Mouse (Mus musculus) olfactory bulb, adult 2 months (tissue): ENCODE results near the gene Gpr119. TPM values are rescaled to one million over a fixed set of nuclear protein-coding genes. Genes with fewer than 3 reads are reported as not detected.

Source experiments
- H3K27ac ChIP-seq: fragments of 200-500 bp; 2 replicates; pipeline ENCODE4 v1.5.1; 2012; ENCODE audit warnings: low read depth, low read length; ENCODE audit not compliant: insufficient read depth
- H3K4me1 ChIP-seq: fragments of 200-500 bp; 2 replicates; pipeline ENCODE4 v1.6.1; 2012; ENCODE audit warnings: low read length; ENCODE audit not compliant: control insufficient read depth, insufficient read depth
- H3K4me3 ChIP-seq: fragments of 200-500 bp; 2 replicates; pipeline ENCODE4 v1.5.1; 2012; ENCODE audit warnings: mild to moderate bottlenecking, low read depth, low read length, moderate library complexity; ENCODE audit not compliant: insufficient read depth
- CTCF ChIP-seq: fragments of 200-500 bp; IDR thresholded peaks from 2 replicates; pipeline ENCODE4 v1.5.1; 2012; ENCODE audit warnings: low read depth, mild to moderate bottlenecking, low read length, moderate library complexity; ENCODE audit not compliant: insufficient read depth
- POLR2A ChIP-seq: fragments of 200-500 bp; IDR thresholded peaks from 2 replicates; pipeline ENCODE4 v1.6.1; 2012; ENCODE audit warnings: mild to moderate bottlenecking, low read depth, low read length, moderate library complexity; ENCODE audit not compliant: insufficient read depth
- WGBS: fragments of 180-500 bp; shearing (Covaris S2); methylation state at CpG from one replicate; pipeline ENCODE4 v1.1.7; 2018; 5-methylcytosine and 5-hydroxymethylcytosine counted together
- polyA plus RNA-seq: library from polyadenylated mRNA; stranded (reverse); fragments of >200 nt; gene quantifications from 2 replicates; pipeline ENCODE4 v1.2.4, GENCODE M21; 2012; ENCODE audit warnings: low replicate concordance; ENCODE audit not compliant: missing spikeins, insufficient read depth, insufficient read length

Gene Gpr119
- polyA plus RNA-seq, 1 experiment = not detected

GRCm38 (mm10) chrX:48666807-48667206 lies 7.5 kb downstream of the Gpr119 start:
- Histone ChIP-seq H3K27ac (no peak overlapping the region), H3K4me1 (no peaks in the 10 kb centered on the region), H3K4me3 (no peak overlapping the region)
- TF ChIP-seq CTCF = no peak
- TF ChIP-seq POLR2A = no peak
- 35% methylated on average over 6 of the region's 6 CpGs for WGBS

DNA sequence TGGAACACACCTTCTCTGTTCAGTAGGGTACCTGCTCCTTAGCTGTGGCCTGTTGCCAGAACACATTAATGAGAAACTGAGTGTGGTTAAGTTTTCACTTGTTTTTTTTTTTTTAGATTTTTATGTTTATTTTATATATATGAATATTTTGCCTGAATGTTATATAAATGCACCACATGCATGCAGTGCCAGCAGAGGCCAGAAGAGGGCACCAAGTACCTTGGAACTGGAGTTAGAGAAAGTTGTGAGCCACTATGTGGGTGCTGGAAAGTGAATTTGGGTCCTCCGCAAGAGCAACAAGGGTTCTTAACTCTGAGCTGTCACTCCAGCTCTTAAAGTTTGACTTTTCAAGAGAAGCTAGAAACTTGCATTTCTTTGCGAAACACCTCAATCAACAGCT lies 30.2 kb downstream of the Gpr119 start:
- 93% methylated on average over 2 of the region's 2 CpGs for WGBS
- no peak overlapping the region for H3K4me3 ChIP-seq

GRCm38 (mm10) chrX:48637032-48637431 lies 37.2 kb downstream of the Gpr119 start:
- Histone ChIP-seq H3K27ac (no peak overlapping the region), H3K4me1 (no peaks in the 10 kb centered on the region), H3K4me3 (no peak overlapping the region)
- no peak for TF ChIP-seq POLR2A
- TF ChIP-seq CTCF = no peak
- WGBS = 68% methylated on average over 2 of the region's 2 CpGs

More for the DNA sequence above, 30.2 kb downstream of the Gpr119 start:
- Histone ChIP-seq H3K4me1 (no peaks in the 10 kb centered on the region), H3K27ac (no peak overlapping the region)
- TF ChIP-seq CTCF (no peak), POLR2A (no peak)

DNA sequence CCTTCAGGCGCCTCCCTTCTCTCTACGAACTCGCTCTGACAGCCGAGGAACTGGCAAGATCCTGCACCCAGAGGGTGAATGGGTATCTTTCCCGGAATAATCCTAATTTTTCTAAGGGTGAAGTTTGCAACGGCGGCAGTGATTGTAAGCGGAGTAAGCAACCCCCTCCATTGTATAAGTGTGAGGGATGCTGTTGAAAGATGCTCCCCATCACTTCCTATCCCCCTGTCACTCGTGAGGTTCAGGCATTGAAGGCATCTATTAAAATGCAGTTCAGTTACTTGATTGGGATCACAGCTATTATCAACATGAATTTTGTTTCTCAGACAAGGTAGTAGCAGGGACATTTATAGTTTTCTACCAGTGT lies 50.2 kb downstream of the Gpr119 start:
- TF ChIP-seq CTCF (no peak), POLR2A (no peak)
- Histone ChIP-seq H3K27ac (peak overlapping the region; percentile 95; the same call in 1 of the 2 replicates), H3K4me3 (peak overlapping the region; percentile 95), H3K4me1 (no peaks in the 10 kb centered on the region)
- 17% methylated on average over 9 of the region's 9 CpGs for WGBS

GRCm38 (mm10) chrX:48623379-48624053 lies 50.8 kb downstream of the Gpr119 start, which contains the start of gene Slc25a14:
Slc25a14 (plus strand) TSS chrX:48623413.
- peak within 1 kb of the TSS; percentile 95 for H3K27ac ChIP-seq
- H3K4me1 ChIP-seq = no peaks in the 10 kb centered on the region
- 9% methylated on average over 38 of the region's 38 CpGs for WGBS
- no peak for TF ChIP-seq CTCF
- peak; percentile 64 for TF ChIP-seq POLR2A
- H3K4me3 ChIP-seq = peak within 1 kb of the TSS; percentile 95

DNA sequence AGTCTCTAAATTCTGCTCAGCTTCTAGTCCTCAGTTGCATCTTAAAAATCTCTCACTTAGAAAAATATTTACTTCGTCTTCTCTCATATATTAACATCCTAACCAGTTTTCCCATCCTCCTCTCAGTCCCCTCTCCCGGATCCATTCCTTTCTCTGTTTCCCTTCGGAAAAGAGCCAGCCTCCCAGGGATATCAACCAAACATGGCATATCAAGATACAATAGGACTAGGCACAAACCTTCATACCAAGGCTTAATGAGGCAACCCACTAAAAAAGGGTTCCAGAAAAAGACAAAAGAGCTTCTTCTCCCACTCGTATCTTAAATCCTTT lies 51.3 kb downstream of the Gpr119 start:
- Histone ChIP-seq H3K4me1 (no peaks in the 10 kb centered on the region), H3K4me3 (peak overlapping the region; percentile 95), H3K27ac (peak overlapping the region; percentile 95)
- no peak for TF ChIP-seq CTCF
- no peak for TF ChIP-seq POLR2A
- WGBS = 17% methylated on average over 4 of the region's 4 CpGs

Other genes starting within 250 kb of the Gpr119 start
- not detected in 2 replicates for gene Elf4, start 211.3 kb downstream of the Gpr119 start, polyA plus RNA-seq
- gene Aifm1, start 160.9 kb downstream of the Gpr119 start, polyA plus RNA-seq = not detected in 2 replicates
- not detected in 2 replicates for gene Rab33a, start 155.2 kb downstream of the Gpr119 start, polyA plus RNA-seq
- gene Zfp280c, start 80.0 kb downstream of the Gpr119 start, polyA plus RNA-seq = not detected in 2 replicates
- not detected in 2 replicates for gene Slc25a14, start 51.1 kb downstream of the Gpr119 start, polyA plus RNA-seq
- gene Rbmx2, start 20.5 kb upstream of the Gpr119 start, polyA plus RNA-seq = not detected in 2 replicates
- gene Gm595, start 203.2 kb upstream of the Gpr119 start, polyA plus RNA-seq = not detected in 2 replicates